Mouse (Mus musculus) forebrain, embryonic 13.5 days (tissue): Measurements from ENCODE around the gene Nod1. TPM values are rescaled to one million over a fixed set of nuclear protein-coding genes. Genes with fewer than 3 reads are reported as not detected.

Source experiments
- ATAC-seq: fragments of 200-750 bp; cut with Nextera tagmentation; 2 replicates; pipeline ENCODE4 v1.8.0; 2017
- H3K27ac ChIP-seq: fragments of 300-500 bp; sonication (generic); 2 replicates; pipeline ENCODE4 v1.5.1; 2015; ENCODE audit warnings: inconsistent platforms, mild to moderate bottlenecking, moderate library complexity
- H3K27me3 ChIP-seq: fragments of 300-500 bp; sonication (generic); 2 replicates; pipeline ENCODE4 v1.6.1; 2015; ENCODE audit warnings: mild to moderate bottlenecking, inconsistent platforms
- H3K36me3 ChIP-seq: fragments of 300-500 bp; sonication (generic); 2 replicates; pipeline ENCODE4 v1.6.1; 2015; ENCODE audit warnings: mild to moderate bottlenecking, inconsistent platforms; ENCODE audit not compliant: poor library complexity, severe bottlenecking
- H3K4me1 ChIP-seq: fragments of 300-500 bp; sonication (generic); 2 replicates; pipeline ENCODE4 v1.6.1; 2015; ENCODE audit warnings: inconsistent platforms
- H3K4me2 ChIP-seq: fragments of 300-500 bp; sonication (generic); 2 replicates; pipeline ENCODE4 v1.6.1; 2015; ENCODE audit warnings: inconsistent platforms, mild to moderate bottlenecking, moderate library complexity
- H3K4me3 ChIP-seq: fragments of 300-500 bp; sonication (generic); 2 replicates; pipeline ENCODE4 v1.5.1; 2015; ENCODE audit warnings: mild to moderate bottlenecking, inconsistent platforms
- H3K9ac ChIP-seq: fragments of 300-500 bp; sonication (generic); 2 replicates; pipeline ENCODE4 v1.6.1; 2015; ENCODE audit warnings: mild to moderate bottlenecking, inconsistent platforms
- H3K9me3 ChIP-seq: fragments of 300-500 bp; sonication (generic); replicated peaks from 2 replicates; pipeline ENCODE4 v1.6.1; 2016; ENCODE audit warnings: inconsistent platforms
- WGBS: fragments of 180-500 bp; shearing (Covaris S2); methylation state at CpG from one replicate; pipeline ENCODE4 v1.1.7; 2015; 5-methylcytosine and 5-hydroxymethylcytosine counted together
- polyA plus RNA-seq: library from polyadenylated mRNA; unstranded; fragments of >200 nt; fragmentation: Nextera tagmentation; extraction: Ambion mirVana; gene quantifications from 2 replicates; pipeline ENCODE4 v1.2.1, GENCODE M21; 2015

Nod1 gene
- polyA plus RNA-seq, 1 experiment from 2014 or later: 1.6 TPM

DNA sequence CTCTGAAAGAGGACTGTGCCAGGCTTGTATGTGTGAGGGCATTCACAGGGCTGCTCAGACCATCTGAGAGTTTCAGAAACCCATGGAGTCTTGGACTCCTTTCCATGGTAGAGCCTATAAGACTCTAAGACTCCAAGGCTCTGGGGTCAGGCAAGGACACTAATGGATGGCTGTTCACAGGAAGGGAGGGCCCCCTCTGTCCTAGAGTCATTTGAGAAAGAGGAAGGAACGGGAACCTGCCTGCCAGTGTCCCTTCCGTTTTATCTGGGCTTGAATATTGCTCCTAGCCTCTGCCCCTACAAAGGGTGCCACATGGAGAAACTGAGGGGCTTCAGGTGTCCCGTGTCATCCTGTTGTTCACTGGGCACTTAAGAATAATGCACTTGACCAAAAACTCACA lies 38.5 kb downstream of the Nod1 start:
- no peak for ATAC-seq
- Histone ChIP-seq H3K36me3 (no peaks in the 10 kb centered on the region), H3K4me2 (no peak overlapping the region), H3K27ac (no peak overlapping the region), H3K9ac (no peak overlapping the region), H3K4me1 (no peaks in the 10 kb centered on the region), H3K9me3 (no peaks in the 10 kb centered on the region), H3K4me3 (no peak overlapping the region), H3K27me3 (no peaks in the 10 kb centered on the region)
- 92% methylated on average over 3 of the region's 3 CpGs for WGBS

DNA sequence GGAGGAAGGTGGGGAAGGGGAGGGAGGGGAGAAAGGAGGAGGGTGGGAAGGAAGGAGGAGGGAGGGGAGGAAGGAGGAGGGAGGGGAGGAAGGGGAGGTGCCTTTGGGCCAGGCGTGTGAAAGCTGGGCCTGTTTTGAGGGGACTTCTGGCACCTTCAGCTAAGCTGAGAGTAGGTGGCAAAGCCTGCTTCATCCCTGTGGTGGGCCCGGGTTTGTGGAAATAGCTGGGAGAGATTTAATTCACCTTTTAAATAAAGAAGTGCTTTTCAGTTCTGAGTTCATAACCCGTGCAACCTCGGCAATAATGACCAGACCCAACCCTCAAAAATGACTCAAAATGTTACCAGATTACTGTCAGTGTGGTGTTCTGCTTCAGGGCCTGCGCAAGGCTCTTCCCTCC lies 39.2 kb downstream of the Nod1 start:
- no peak for ATAC-seq
- Histone ChIP-seq H3K9me3 (no peaks in the 10 kb centered on the region), H3K27ac (no peak overlapping the region), H3K4me3 (no peak overlapping the region), H3K4me1 (no peaks in the 10 kb centered on the region), H3K9ac (no peak overlapping the region), H3K27me3 (no peaks in the 10 kb centered on the region), H3K4me2 (no peak overlapping the region), H3K36me3 (no peaks in the 10 kb centered on the region)
- WGBS: 83% methylated on average over 5 of the region's 5 CpGs

DNA sequence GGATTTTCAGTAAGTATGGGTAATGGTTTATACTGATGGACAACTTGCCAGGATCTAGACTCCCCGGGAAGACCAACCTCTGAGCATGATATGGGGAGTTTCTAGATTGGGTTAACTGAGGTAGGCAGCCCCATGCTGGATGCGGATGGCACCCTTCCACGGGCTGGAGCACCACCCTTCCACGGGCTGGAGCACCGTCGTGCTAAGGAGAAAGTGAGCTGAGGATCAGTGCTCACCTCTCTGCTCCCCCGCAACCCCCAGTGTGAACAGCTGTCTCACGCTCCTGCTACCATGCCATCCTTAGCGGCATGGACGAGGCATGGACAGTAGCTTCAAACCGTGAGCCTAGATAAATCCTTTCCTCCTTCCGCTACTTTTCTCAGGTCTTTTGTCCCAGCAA lies 39.9 kb downstream of the Nod1 start:
- Histone ChIP-seq H3K4me1 (no peaks in the 10 kb centered on the region), H3K27me3 (no peaks in the 10 kb centered on the region), H3K4me3 (no peak overlapping the region), H3K9ac (no peak overlapping the region), H3K9me3 (no peaks in the 10 kb centered on the region), H3K4me2 (no peak overlapping the region), H3K36me3 (no peaks in the 10 kb centered on the region), H3K27ac (no peak overlapping the region)
- ATAC-seq: no peak
- 96% methylated on average over 12 of the region's 12 CpGs for WGBS

DNA sequence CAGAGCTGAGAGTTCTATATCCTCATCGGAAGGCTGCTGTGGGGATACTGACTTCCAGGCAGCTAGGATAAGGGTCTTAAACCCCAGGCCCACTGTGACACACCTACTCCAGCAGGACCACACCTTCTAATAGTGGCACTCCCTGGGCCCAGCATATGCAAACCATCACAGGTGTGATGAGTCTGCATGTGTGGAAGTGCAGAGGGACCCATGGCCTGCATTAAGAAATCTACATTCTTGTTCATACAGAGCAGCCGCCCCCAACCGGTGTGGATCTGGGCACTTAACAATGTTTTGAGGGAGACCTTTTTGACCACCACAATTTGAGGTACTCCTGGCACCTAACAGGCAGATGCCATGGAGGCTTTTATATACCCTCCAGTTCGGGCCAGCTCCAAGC lies 40.8 kb downstream of the Nod1 start:
- no peak overlapping the region for H3K4me3 ChIP-seq
- no peak for ATAC-seq
- H3K27ac ChIP-seq: no peak overlapping the region
- no peaks in the 10 kb centered on the region for H3K9me3 ChIP-seq
- no peaks in the 10 kb centered on the region for H3K4me1 ChIP-seq
- no peaks in the 10 kb centered on the region for H3K36me3 ChIP-seq
- WGBS: 93% methylated on average over 4 of the region's 4 CpGs
- H3K9ac ChIP-seq: no peak overlapping the region
- no peak overlapping the region for H3K4me2 ChIP-seq
- H3K27me3 ChIP-seq: no peaks in the 10 kb centered on the region

DNA sequence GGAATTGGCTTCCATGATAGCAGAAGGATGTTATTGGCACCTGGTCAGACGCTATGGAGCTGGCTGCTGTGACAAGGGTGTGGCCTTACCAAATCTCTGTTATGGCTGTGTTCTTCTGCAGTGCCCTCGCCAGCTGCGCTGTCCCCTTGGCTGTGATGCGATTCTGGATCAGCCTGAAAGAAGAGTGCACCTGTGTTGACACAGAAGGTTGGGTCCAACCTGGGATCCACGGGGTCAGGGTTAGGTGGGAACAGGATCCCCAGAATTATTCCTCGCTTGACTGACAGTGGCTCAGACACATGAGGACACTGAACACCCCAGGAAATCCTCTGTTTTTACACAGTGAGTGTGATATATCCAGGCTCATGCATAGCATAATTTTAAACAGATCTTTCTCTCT lies 44.5 kb downstream of the Nod1 start:
- Histone ChIP-seq H3K4me3 (no peak overlapping the region), H3K27ac (no peak overlapping the region), H3K9me3 (no peaks in the 10 kb centered on the region), H3K4me2 (no peak overlapping the region), H3K9ac (no peak overlapping the region), H3K36me3 (no peaks in the 10 kb centered on the region), H3K27me3 (no peaks in the 10 kb centered on the region), H3K4me1 (no peaks in the 10 kb centered on the region)
- WGBS: 91% methylated on average over 6 of the region's 6 CpGs
- ATAC-seq: no peak

DNA sequence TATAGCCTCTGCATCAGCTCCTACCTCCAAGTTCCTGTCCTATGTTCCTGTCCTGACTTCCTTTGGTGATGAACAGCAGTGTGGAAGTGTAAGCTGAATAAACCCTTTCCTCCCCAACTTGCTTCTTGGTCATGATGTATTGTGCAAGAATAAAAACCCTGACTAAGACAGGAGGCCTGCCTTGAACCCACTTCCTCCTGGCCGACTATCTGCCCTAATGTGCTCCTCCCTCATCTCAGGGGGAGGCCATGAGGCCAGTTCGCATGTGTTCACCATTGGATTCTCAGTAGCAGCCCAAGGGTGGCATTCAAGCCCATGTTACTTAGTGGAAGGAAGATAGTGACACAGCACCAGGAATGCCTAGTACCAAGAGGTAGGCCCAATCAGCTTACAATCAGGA lies 45.5 kb downstream of the Nod1 start:
- no peaks in the 10 kb centered on the region for H3K36me3 ChIP-seq
- no peak overlapping the region for H3K4me3 ChIP-seq
- no peaks in the 10 kb centered on the region for H3K27me3 ChIP-seq
- H3K9ac ChIP-seq: no peak overlapping the region
- no peak overlapping the region for H3K4me2 ChIP-seq
- 70% methylated on average over 2 of the region's 2 CpGs for WGBS
- no peaks in the 10 kb centered on the region for H3K9me3 ChIP-seq
- no peak for ATAC-seq
- no peak overlapping the region for H3K27ac ChIP-seq
- H3K4me1 ChIP-seq: no peaks in the 10 kb centered on the region

DNA sequence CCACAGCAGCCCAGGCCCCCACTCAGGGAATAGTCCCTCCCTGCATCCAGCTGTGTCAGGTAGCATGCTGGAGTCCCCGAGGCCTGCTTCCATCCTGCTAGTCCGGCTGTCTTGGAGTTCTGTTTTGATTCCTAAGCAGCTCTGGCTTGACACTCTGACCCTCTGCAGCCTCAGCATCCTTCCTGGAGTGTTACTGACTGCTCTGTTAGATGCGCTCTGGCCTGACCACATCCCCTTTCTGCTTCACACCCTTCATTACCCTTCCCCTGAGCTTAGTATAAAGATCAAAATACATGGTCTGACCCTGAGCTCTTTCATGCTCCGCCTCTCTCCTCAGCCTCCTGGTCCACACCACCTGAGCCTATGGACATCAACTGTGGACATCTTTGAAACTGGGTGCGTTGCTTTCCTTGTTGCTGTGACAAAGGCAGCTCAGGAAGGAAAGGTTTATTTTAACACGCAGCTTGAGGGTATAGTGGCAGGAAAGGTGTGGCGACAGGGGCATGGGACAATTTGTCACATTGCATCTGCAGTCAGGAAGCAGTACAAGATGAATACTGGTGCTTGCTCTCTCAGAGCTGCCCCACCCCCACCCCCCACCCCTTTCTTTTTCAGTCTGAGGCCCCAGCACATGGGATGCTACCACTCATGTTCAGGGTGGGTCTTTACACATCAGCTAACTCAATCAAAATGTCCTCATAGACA lies 46.5 kb downstream of the Nod1 start:
- no peak overlapping the region for H3K27ac ChIP-seq
- WGBS: 79% methylated on average over 7 of the region's 7 CpGs

DNA sequence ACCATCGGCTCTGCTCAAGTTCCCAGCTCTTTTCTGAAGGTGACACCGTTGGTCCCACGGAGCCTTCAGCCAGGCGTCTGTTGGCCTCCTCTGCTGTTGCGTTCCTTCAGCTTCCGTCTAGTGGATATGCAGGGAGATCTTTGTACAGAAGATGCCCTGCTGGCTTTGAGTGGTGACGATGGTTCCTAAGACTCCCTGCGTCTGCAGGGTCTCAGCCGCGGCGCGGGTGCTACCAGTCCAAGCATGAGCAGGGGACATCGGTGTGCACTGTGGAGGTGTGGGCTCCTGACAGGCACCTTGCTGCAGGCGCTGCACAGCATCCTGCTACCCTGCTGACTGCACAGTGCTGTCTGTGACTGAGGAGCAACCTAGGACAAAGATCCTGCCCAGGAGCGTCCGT lies 47.9 kb downstream of the Nod1 start:
- Histone ChIP-seq H3K9ac (no peak overlapping the region), H3K27me3 (no peaks in the 10 kb centered on the region), H3K4me1 (no peaks in the 10 kb centered on the region), H3K4me3 (no peak overlapping the region), H3K36me3 (no peaks in the 10 kb centered on the region), H3K4me2 (no peak overlapping the region), H3K9me3 (no peaks in the 10 kb centered on the region), H3K27ac (no peak overlapping the region)
- no peak for ATAC-seq
- 92% methylated on average over 16 of the region's 16 CpGs for WGBS

More for the DNA sequence above, 46.5 kb downstream of the Nod1 start:
- H3K36me3 ChIP-seq: no peaks in the 10 kb centered on the region
- H3K4me2 ChIP-seq: no peak overlapping the region
- no peaks in the 10 kb centered on the region for H3K27me3 ChIP-seq
- no peak overlapping the region for H3K9ac ChIP-seq
- ATAC-seq: no peak
- no peaks in the 10 kb centered on the region for H3K4me1 ChIP-seq
- no peak overlapping the region for H3K4me3 ChIP-seq
- no peaks in the 10 kb centered on the region for H3K9me3 ChIP-seq

DNA sequence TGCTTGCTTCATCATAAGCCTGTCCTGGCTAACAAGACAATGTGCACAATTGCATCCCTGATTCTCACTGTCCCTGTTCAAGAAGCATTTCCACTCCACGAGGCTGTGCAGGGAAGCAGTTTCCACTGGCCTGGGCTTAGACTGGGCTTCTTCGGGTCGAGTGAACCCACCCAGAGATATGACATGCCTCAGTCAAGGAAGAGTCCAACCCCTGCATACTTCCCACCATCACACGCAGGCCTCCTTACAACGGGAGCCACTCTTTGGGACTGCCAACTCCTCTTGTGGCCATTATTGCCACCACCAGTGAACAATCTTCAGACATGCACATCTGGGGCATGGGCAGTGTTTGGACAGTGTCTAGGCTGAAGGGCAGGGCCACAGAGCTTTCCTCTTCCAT lies 53.9 kb downstream of the Nod1 start:
- Histone ChIP-seq H3K27me3 (no peaks in the 10 kb centered on the region), H3K9me3 (no peaks in the 10 kb centered on the region), H3K4me2 (no peak overlapping the region), H3K36me3 (no peaks in the 10 kb centered on the region), H3K27ac (no peak overlapping the region), H3K4me1 (no peaks in the 10 kb centered on the region), H3K9ac (no peak overlapping the region), H3K4me3 (no peak overlapping the region)
- 91% methylated on average over 5 of the region's 5 CpGs for WGBS
- ATAC-seq: no peak

DNA sequence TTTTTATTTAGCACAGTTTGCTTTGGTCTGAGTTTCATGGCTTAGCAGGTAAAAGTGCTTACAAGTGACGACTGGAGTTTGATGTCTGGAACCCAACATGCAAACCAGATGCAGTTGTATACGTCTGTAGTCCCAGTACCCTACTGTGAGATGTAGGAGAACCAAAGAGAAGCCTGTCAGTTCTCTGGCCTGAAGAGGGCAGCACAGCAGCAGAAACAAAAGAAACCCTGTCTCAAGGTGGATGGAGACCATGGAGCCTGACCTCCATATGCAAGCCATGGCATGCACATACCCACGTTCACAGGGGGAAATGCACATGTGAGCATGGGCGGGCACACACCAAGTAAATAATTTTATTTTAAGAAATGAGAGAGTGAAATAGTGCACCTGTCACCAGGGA lies 54.9 kb downstream of the Nod1 start:
- Histone ChIP-seq H3K4me1 (no peaks in the 10 kb centered on the region), H3K4me2 (no peak overlapping the region), H3K9ac (no peak overlapping the region), H3K27ac (no peak overlapping the region), H3K4me3 (no peak overlapping the region), H3K36me3 (no peaks in the 10 kb centered on the region), H3K9me3 (no peaks in the 10 kb centered on the region), H3K27me3 (no peaks in the 10 kb centered on the region)
- WGBS: 57% methylated on average over 4 of the region's 4 CpGs
- no peak for ATAC-seq

DNA sequence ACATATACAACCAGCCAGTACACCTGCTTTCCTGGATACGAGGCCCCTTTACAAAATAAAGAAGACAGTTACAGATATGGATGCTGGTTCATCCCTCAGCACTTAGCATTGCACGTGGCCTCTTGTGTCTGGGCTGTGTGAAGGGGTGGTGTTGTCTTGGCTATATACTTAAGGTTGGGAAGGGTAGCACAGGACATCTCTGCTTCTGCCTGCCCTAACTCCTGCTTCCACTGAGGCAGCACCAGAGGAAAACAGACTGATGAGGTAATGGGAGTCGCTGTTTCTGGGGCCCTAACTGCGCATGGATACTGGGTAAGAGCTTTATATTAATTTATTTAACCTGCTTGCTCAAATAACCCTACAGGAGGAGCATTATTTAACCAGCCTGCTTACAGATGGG lies 55.5 kb downstream of the Nod1 start:
- H3K27me3 ChIP-seq: no peaks in the 10 kb centered on the region
- no peaks in the 10 kb centered on the region for H3K4me1 ChIP-seq
- no peak overlapping the region for H3K4me3 ChIP-seq
- 82% methylated on average over 4 of the region's 4 CpGs for WGBS
- H3K9me3 ChIP-seq: no peaks in the 10 kb centered on the region
- ATAC-seq: no peak
- no peak overlapping the region for H3K27ac ChIP-seq
- no peak overlapping the region for H3K4me2 ChIP-seq
- H3K9ac ChIP-seq: no peak overlapping the region
- no peaks in the 10 kb centered on the region for H3K36me3 ChIP-seq

DNA sequence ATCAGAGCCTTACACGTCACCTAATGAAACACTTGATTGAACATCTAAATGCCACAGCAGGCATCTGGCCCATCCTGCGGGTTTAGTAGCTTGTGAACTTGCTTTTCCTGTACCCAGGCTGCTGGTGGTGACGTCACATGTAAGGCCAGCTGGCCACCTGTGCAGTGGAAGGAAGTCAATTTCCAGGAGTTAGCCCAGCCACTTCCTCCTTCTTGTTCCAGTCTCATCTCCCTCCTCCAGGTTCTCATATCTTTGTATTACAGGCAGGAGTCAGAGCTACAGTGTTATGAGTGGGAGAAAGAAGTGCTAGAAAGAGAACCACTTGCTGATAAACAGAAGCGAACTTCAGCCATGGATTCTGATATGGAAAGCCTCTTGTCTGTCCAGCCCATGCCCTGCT lies 56.2 kb downstream of the Nod1 start:
- no peaks in the 10 kb centered on the region for H3K9me3 ChIP-seq
- no peak overlapping the region for H3K9ac ChIP-seq
- no peak for ATAC-seq
- H3K27me3 ChIP-seq: no peaks in the 10 kb centered on the region
- H3K4me2 ChIP-seq: no peak overlapping the region
- H3K27ac ChIP-seq: no peak overlapping the region
- no peaks in the 10 kb centered on the region for H3K4me1 ChIP-seq
- WGBS: 73% methylated on average over 4 of the region's 4 CpGs
- H3K36me3 ChIP-seq: no peaks in the 10 kb centered on the region
- H3K4me3 ChIP-seq: no peak overlapping the region

DNA sequence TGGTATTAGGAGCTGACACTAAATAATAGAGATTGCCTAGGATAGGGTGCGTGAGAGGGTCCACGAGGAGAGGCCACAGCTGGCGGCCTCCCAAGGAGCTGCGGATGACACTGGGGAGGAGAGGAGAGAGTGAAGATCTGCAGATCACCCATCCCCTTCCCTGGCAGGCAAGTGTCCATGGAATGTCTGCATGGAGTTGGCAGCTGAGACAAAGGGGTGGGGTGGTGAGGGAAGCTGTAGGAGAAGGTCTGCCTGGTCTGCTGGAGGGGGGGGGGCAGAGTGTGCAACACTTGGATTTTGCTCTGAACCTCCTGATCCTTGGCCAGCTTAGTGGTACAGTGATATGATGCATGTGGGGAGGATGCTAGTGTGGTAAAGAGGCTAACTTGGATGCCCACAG lies 57.4 kb downstream of the Nod1 start:
- H3K27ac ChIP-seq: no peak overlapping the region
- no peaks in the 10 kb centered on the region for H3K36me3 ChIP-seq
- no peak overlapping the region for H3K4me3 ChIP-seq
- H3K4me2 ChIP-seq: no peak overlapping the region
- no peak for ATAC-seq
- no peaks in the 10 kb centered on the region for H3K4me1 ChIP-seq
- WGBS: 93% methylated on average over 4 of the region's 4 CpGs
- H3K9ac ChIP-seq: no peak overlapping the region
- H3K27me3 ChIP-seq: no peaks in the 10 kb centered on the region
- no peaks in the 10 kb centered on the region for H3K9me3 ChIP-seq
